Mouse (Mus musculus): Measurements from ENCODE around the gene Hltf.
"Not testable (repeated sequence)": the region's sequence is repeated elsewhere in the genome, so short reads cannot be mapped to it uniquely, and the experiment has no call there.

The Hltf gene

DNA sequence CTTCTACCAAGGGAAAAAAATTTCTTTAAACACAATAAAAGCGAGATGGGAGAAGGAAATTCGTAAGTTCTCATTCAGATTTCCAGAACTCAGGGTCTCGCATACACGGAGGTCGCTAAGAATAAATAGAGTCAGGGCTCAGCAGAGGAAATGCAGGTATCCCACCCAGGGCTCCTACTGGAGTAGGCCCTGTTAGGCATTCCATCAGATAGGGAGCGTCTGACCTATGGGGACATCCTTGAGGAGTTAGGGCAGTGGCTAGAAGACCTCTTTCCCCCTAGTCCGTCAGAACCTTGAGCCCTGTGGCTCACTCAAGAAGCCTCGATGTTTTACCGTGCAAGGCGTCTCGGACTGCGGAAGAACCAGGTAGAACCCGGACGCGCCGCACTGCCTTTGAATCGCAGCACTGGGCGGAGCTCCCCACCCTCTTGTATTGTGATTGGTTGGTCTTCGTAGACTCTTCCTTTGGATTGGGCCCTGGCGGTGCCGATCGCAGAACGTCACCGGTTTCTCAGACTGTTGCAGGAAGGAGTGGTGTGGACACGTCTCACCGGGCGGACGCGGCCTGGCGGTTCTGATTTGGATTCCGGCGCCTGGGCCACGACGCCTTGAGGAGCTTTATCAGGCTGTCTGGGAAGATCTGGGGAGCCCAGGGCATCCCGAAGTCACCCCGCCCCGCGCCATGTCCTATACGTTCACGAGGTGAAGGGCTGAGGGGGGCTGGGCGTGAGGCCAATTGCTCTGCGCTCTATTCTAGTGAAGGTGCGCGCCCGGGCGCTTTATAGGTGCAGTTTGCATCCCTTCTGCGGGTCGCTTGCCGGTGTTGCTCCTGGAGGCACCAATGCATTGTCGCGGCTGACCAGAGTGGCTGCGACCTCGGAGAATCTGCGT is at the start of gene Hltf:
Hltf (plus strand) TSS at position 506 of the 891 bp plus-strand sequence.
- DNase-seq, result peak; percentile 94

DNA sequence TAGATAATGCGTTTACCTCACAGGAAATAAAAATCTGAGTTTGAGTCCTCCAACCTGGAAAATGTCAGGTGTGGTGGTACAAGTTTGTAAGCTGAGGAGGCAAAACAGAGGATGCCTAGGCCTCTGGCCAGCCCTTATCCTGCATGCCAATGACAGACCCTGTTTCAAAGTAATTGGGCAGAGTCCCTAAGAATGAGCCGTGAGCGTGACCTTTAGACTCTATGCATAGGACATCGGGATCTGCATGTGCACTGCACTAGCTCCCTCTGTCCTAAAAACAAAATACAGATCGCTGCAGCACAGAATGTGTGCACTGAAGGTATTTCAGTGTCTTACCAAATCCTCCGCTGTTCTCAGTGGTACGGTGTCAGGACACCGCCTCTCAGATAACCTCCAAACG is 47.1 kb upstream of the Hltf start:
- DNase-seq, result no peak

DNA sequence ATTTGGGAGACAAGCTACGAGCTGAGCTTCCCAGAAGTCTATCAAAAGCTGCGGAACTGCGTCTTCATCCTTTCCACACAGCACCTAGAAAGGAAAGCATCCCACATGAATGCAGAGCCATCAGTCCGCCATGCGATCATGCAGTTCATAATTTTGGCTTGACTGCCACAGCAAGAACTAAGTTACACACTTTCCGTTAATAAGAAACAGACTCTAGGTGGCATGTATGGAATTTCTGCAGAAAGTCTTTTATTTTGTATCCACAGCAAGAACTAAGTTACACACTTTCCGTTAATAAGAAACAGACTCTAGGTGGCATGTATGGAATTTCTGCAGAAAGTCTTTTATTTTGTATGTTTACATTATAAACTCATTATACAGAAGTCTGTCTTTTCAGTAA is 46.7 kb upstream of the Hltf start:
- DNase-seq, result not testable (repeated sequence)

DNA sequence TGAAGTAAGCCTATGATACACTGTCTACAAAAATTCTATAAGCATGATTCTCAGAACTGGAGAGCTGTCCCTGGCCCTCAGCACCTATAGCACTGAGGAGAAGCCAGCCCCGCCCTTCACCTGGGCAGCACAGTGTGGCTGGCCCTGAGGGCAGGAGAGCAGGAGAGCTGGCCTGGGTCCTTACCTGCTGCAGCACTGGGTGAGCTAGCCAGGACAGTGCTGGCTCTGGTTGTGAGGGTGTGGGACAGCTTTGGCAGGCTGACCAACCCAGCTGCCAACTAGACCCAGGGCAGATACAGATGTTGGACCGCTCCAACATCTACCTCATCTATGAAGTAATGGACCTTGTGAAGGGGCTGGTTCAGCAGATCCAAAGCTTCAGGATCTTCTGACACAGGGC is 43.2 kb upstream of the Hltf start:
- no peak for DNase-seq

DNA sequence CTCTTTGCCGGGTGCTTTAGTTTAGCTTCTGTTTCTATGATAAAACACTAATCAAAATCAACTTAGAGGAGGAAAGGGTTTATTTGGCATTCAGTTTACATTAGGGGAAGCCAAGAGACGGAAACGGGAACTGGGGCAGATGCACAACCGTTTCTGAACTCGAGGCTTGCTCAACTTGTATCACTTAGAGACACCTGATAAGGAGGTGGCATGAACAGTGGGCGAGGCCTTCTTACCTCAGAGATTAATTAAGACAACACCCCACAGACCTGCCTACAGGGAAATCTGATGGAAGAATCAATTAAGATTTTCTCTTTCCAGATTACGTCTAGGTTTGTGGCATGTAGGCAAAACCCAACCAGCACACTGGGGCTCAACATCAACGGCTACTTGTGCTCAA is 39.5 kb upstream of the Hltf start:
- no peak for DNase-seq

DNA sequence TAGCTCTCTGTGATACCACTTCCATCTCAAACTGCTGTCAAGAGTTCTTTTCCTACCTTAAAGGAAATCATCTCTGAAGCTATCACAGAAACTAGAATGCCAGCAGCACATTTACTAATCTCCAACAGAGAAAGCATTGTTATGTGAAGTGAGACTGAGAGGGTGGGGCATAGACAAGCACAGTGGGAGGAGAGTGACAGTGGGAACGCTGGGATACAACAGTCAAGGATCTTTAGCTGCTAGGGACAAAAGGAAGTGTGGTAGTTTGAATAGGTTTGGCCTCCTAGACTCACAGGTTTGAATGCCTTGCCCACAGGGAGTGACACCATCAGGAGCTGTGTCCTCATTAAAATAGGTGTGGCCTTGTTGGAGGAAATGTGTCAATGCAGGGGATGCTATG is 33.8 kb upstream of the Hltf start:
- no peak for DNase-seq

DNA sequence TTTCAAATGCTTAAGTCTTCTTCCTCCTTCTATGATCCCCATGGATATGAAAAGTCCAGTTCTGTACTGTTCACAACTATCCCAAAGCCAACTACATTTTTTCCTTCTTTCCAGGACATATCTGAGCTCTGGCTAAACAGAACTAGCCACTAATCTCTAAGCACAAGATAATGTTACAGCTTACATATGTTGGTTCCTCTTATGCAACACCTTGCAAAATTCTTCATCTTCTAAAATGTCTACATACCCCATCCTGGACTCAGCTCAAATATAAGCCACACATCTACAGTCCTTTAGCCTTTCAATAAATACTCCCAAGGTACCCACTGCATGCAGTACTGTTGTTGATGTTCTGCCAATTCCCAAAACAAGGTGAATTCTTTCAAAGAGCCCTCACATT is 31.1 kb upstream of the Hltf start:
- DNase-seq, result no peak

DNA sequence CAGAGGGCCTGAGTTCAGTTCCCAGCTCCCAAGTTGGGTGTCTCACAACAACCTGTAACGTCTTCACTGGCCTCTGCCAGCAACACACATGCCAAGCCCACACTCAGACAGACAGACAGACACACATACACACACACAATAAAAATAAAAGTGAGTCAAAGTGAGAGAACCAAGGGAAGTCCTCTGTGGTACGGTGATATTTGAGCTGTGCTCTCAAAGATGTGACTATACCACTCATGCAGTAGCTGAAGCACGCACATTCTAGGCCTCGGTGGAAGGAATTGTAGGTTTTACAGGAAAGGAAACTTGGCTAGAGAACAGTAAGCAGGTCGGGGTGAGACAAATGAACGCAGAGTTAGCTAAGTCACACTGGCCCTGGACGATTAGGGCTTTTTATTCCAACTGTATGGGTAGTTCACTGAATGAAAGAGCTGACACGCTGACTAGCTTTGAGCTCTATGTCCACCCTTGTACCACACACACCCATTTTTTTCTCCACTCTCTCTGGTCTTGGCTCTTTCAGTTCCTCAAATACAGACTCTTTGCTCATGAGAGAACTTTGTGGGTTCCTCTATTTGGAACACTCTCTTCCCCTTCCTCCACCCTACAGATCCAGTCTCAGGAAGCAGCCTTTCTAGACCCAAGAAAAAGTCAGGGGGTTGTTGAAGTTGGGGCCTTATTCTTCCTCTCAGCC is 30.5 kb upstream of the Hltf start:
- no peak for DNase-seq

DNA sequence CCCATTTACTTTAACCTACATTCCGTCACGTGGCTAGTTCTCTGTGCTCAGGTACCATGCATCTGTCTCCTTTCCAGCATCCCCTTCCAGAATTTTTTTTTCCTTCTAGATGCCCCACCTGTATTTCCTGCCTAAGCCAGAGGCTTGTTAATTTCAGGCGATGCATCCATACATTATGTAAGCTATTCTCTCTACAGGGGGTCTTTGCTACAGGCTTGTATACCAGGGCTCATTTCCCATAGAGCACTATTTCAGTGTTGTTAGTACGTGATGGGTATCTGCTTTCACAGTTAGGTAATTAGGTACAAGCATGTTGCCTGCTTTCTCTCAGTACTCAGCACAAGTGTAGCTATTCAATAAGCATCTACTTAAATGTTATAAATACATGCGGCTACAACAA is 29.8 kb upstream of the Hltf start:
- DNase-seq, result no peak

DNA sequence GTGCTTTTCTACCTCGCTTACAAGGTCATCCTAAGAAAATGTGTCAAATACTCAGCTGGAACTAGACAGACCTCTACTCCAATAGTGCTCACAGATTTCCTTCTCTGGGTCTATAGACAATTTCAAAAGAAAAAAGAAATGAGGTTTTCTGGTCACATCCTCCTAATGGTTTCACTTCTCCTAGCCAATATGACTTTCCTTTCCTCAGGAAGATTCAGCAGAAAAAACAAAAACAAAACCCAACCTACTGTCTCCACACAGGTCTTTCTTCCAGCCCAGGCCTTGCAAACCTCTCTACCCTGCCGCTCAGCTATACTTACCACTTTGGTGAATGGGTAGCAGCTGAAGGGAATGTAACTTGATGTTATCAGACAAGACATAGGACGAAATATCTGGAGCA is 29.0 kb upstream of the Hltf start:
- no peak for DNase-seq

DNA sequence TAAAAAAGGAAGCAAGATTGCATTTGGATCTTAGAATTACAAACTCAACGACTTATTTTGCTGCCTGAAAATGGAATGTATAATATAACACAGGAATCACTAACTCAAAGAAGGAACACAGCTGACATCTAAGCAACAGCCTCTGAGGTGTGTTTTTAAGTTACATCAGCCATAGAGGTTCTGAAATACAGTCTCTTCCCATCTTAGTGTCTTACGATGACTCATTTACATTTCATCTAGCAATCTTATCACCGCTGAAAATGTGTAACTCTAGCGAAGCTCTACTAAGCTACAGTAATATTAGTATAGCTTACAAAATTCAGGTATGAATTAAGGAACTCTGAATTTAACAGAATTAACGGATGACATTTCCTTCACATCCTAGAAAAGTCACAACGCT is 26.8 kb upstream of the Hltf start:
- DNase-seq, result no peak

DNA sequence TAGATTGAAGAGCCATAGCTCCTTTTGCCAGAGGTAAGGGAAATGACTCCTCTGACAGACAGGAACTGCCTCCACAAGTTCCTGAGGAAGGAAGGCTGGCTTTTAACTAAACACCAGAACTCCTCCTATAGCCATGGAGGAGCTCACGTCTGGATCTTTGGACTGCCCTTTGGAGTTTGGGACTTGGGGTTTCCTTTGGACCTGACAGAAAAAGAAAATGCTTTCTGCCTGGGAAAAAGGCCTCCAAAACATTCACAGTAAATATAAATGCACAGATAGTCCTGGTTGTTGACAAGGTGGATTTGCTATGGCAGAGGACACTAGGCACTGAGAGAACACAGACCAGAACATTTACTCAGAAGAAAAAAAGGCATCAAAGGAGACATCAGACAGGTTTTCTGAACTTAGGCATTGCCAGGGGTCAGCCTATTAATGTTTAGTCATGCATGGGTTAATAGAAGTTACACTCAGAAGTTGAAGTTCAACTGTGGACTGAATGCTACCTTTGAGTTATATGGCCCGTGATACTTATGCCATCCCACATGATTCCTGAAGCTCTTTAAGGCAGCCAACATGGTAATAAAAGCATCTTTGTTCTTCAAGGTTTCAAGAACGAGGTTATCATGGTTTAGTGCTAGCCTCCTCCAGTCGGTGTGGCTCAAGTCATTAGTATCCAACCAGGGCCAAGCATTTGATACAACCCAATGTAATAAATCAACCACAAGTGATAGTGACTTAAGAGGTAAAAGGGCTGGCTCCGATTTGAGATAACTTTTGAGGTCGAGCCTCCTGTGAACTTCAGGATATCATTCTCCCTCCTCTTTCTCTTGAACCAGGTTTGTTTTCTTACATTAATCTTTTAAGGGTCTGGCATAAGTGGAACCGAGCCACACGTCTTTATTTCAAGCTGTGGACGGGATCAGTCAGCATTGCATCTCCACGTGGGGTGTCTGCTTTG is 23.6 kb upstream of the Hltf start:
- no peak for DNase-seq

DNA sequence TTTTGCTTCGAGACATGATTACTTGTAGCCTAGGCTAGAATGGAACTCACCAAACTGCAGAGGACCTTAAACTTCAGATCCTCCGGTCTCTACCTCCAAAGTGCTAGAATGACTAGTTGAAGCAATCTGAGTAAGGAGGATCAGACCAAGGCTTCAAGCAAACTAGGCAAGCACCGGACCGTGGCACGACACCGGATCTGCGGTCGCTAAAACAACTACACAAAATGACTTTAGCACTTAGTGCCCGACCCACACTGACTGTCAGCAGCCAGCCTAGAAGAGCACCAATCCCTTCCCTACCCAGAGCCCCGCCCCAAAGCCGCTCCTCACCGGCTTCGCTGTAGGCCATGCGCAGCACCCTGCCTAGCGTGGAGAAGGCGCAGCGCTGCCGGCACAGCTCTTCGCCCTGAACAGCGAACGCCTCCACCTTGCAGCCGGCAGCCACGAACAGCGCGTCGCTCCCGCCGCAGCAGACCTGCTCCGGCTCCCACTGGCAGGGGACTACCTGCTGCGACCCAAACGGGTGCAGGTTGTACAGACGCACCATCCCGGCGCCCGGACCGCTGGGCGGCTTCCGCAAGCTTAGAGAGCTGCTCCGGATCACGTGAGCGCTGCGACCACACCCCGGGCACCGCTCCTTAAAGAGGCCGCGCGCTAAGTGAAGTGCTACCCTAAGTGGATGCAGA is 22.7 kb upstream of the Hltf start, which contains the start of gene Hps3:
Hps3 (minus strand) TSS at position 597 of the 686 bp plus-strand sequence.
- DNase-seq, result peak; percentile 80

DNA sequence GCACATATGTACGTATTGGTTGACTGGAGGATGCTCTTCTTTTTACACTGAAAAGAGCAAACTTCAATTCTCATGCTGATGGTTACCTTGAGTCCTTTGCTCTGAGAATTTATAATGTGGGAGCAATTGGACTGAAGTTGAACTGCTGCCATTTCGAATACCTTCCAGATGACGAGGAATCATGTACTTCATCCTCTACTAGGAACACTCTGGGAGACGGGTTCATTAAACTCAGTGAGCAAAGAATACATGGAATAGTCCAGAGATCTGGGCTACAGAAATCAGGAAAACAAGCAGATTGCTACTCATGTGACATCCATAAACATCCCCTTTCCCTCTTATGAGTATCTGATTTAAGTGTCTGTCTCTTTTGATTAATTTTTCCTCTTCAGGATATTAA is 21.5 kb upstream of the Hltf start:
- DNase-seq, result no peak

DNA sequence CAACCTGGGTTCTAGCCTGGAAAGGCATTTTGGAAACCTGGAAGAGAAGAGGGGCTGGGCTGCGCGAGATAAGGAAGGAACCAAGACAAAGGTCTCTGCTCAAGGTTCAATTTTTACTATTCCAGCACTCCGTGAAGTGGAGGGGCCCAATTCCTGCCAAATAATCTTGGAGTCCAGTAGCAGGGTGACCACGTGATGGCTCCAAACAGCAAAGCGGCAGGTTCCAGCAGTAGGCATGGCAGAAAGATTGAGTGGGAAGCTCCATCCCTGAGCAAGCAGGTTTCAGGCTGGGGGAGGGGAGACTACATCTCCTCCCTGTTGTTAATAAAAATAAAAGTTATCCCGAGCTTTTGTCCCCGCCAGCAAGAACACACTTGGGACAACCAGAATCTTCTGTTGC is 16.1 kb upstream of the Hltf start:
- not testable (repeated sequence) for DNase-seq

DNA sequence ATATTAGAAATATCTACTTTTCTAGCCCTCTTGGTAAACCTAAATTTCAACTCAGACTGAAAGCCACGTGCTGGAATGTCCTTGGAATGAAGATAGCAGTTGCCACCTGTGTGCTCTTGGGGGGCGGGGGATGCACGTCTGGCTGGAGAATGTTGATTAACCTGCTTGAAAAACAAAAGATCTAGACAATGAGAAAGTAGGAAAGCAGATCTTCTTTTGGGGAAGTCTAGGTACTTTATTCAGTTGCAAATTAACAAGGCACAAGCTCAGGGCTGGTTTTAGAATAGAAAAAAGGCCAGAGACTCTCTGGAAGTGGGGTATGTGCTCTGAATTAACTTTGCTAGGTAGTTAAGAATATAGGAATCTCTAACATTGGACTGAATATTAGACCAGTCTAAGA is 12.9 kb upstream of the Hltf start:
- DNase-seq, result not testable (repeated sequence)

DNA sequence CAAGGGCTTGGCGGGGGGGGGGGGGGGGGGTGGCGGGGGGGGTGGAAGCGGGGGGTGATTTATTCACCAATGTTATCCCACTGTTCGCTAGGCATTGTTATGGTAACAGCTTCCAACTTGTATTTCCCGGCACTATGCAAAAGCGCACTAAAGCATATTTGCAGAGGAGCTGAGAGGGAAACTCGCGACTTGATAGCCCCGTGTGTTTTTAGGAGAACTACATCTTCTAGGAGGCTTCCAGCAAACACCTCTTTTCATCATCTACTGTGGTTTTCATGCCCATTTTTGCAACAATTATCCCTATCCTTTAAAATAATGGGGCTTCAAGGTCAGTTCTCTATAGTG is 558 bp downstream of the Hltf start:
- no peak for DNase-seq

DNA sequence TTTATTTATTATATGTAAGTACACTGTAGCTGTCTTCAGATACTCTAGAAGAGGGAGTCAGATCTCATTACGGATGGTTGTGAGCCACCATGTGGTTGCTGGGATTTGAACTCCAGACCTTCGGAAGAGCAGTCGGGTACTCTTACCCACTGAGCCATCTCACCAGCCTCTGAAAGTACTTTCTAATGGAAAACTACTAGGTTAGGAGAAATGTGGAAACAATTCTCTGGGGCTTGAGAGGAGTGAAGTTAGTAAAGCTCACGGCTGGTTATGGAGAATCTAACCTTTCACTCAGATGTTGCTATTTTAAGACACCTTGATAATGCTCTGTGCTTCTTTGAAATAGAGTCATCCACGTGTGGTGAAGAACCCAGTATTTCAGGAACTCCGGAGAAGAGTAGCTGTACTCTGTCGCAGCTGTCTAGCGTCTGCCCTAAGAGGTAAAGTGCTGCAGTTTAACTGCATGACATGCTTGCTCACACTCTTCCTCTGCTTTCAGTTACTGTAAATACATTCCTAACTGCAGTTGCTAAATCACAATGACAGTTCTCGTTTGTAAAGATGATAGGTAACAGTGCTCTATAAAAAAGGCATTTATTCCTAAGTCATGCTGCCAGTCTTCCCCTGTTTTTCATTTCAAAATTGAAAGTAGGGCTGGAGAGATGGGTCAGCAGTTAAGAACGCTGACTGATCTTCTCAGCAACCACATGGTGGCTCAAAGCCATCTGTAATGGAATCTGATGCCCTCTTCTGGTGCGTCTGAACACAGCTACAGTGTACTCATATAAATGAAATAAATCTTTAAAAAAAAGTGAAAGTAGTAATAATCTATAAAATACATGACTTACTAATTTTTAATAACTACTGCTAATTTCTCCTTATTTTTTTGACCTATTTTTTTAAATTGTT is 18.8 kb downstream of the Hltf start:
- DNase-seq, result no peak

DNA sequence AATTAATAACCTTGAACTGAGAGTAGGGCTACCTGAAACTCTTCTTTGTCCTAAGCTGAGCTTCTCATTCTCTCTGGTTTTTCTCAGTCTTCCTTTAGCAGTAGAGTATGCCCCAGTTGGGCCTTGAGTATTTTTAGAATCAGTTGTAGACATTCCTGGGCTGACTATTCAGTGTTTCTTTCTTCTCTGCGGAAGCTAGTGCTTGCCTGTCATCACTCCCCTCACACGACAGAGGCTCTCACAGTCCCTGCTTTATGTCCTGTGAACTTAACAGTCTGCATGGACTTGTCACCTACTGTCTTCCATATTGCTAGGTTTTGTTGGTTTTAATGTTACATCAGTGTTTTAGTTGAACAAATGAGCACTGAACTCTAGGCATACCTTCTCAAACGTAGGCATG is 24.6 kb downstream of the Hltf start:
- DNase-seq, result no peak

DNA sequence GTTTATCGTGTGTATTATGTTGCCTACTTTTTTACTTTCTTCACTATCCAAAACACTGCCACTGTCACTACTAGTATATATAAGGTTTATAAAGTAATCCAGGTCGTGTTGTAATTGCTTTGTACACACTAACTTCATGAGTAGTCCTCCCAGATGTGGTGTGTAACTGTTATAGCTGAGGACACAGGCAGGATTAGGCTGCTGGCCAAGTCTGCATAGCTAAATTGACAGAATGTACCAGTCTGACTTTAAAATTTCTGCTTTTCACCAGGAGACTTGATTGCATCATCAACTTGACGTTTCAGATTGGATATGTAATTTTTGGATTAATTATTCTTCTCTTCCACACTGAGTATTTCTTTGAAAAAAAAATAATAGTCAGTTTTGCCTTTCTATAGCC is 46.2 kb downstream of the Hltf start:
- DNase-seq, result no peak

DNA sequence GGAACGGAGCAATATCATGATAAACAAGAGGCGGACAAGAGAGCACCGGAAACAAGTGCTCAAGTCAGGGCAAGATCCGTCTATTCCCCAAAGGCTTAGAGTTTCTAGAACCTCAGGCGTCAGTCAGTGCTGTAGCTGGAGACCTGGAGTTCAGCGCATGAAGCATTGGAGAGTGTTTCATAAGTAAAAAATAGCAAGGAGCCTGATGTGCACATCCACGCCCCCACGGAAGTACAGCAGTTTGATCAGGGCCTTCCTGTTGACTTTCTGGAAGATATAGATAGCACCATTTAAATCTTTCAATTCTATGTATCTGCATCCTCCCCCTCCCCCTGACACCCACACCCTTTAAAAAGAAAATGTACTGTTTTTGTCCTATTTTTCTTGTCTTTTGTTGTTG is 46.7 kb downstream of the Hltf start:
- DNase-seq, result no peak

DNA sequence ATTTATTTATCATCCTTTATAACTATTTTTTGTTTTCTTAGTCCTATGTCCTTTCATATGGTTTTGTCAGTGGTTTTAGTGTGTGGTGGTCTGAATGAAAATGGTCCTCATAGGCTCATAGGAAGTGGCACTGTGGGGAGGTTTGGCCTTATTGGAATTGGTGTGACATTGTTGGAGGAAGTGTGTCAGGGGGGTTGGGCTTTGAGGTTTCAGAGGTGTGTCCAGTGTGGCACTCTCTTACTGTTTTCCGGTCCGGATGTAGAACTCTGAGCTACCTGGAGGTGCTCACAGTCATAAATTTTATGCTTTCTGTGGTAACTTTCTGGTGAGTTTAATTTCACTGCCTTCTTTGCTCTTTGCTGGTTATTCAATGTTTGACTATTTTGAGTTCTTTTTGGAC is 47.2 kb downstream of the Hltf start:
- no peak for DNase-seq

All from cerebellum, adult 11 months (tissue).